Mouse (Mus musculus): ENCODE measurements around the gene Faim2. TPM values are rescaled to one million over a fixed set of nuclear protein-coding genes. Genes with fewer than 3 reads are reported as not detected.

Gene Faim2
- total and polyA plus RNA-seq, 2 experiments, result under 0.01 TPM; not detected in 1

DNA sequence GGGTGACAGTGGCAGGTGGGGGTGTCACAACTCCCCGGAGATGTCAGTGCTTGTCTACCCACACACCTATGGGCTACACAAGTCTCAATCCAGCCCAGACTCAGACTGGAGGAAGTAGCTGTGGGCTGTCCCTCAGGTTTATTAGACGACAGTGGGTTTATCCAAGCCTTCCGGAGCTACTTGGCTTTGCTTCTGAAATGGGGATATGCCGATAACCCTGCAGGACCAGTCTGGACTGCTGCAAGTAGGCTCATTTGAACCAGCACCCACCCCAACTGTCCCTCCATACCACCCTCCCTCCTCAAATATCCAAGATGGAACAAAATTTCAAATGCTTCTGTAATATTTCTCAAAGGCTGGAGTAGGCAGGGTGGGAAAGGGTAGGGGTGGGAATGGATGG, 29.6 kb downstream of the Faim2 start:
- WGBS, result 71% methylated on average over 4 of the region's 4 CpGs

DNA sequence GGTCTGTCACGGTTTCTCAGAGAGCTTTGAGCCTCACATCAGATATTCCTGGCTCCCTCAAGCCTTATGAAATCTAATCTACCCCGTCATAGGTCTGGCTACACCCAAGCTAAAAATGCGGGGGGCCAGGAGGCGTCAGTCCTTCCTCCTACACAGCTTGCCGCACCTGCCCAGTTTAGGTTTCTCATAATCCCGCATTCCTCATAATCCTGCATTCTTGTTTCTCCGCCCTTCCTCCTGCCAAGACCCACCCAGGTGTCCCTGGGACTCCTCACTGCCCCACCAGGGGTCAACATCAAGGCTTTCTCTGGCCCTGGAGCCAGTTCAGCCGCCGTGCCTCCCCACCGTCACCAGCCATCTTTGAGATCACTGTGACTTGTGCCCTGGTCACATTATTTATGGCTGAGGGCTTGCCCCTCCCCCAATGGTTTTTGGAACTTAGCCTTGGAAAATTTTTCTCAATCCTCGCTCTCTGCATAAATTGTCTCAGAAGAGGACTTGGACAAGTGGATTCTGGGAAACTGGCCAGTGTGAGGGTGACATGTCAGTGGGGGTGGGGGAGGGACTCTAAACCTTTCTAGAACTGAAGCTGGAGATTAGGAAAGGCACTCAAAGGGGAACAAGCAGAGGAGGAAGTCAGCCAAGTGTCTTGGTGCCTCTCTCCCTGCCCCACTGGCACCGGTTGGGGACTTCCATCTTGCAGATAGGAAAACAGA, 30.3 kb downstream of the Faim2 start:
- H3K27me3 ChIP-seq (ENCODE audit: control insufficient read depth, insufficient read depth, low read length), result no peaks in the 10 kb centered on the region
- H3K9ac ChIP-seq (ENCODE audit: low read depth, low read length), result peak overlapping the region; percentile 7; the same call in 1 of the 2 replicates
- peak; percentile 34 for DNase-seq (ENCODE audit: extremely low read depth, low read depth, low spot score)
- H3K27ac ChIP-seq (replicated peaks; ENCODE audit: insufficient read depth, low read depth, low read length), result no peak overlapping the region
- H3K79me2 ChIP-seq (ENCODE audit: control insufficient read depth, insufficient read depth, low read length), result no peaks in the 10 kb centered on the region
- H3K36me3 ChIP-seq (ENCODE audit: control insufficient read depth, insufficient read depth, low read length), result no peaks in the 10 kb centered on the region
- 54% methylated on average over 12 of the region's 12 CpGs for WGBS
- TF ChIP-seq POLR2A (IDR thresholded peaks at IDR 0.05; ENCODE audit: extremely low read depth, insufficient read depth, low read length), result no peak
- no peak for TF ChIP-seq CTCF (IDR thresholded peaks at IDR 0.05; ENCODE audit: low read depth, low read length)
- no peak overlapping the region for H3K4me3 ChIP-seq (ENCODE audit: insufficient read depth, low read depth, low read length)
- no peaks in the 10 kb centered on the region; the same call in 1 of the 2 replicates for H3K4me1 ChIP-seq (ENCODE audit: control insufficient read depth, insufficient read depth, low read length)

More for the DNA sequence above, 29.6 kb downstream of the Faim2 start:
- Histone ChIP-seq H3K9ac (ENCODE audit: low read depth, low read length) (no peak overlapping the region), H3K36me3 (ENCODE audit: control insufficient read depth, insufficient read depth, low read length) (no peaks in the 10 kb centered on the region), H3K27ac (replicated peaks; ENCODE audit: insufficient read depth, low read depth, low read length) (no peak overlapping the region), H3K4me1 (ENCODE audit: control insufficient read depth, insufficient read depth, low read length) (no peaks in the 10 kb centered on the region; the same call in 1 of the 2 replicates), H3K27me3 (ENCODE audit: control insufficient read depth, insufficient read depth, low read length) (no peaks in the 10 kb centered on the region), H3K79me2 (ENCODE audit: control insufficient read depth, insufficient read depth, low read length) (no peaks in the 10 kb centered on the region), H3K4me3 (ENCODE audit: insufficient read depth, low read depth, low read length) (no peak overlapping the region)
- no peak for TF ChIP-seq POLR2A (IDR thresholded peaks at IDR 0.05; ENCODE audit: extremely low read depth, insufficient read depth, low read length)
- no peak for TF ChIP-seq CTCF (IDR thresholded peaks at IDR 0.05; ENCODE audit: low read depth, low read length)
- DNase-seq (ENCODE audit: extremely low read depth, low read depth, low spot score), result peak; percentile 5

- Histone ChIP-seq H3K4me1 (ENCODE audit: control insufficient read depth, insufficient read depth, low read length) (no peaks in the 10 kb centered on the region), H3K27me3 (ENCODE audit: control insufficient read depth, insufficient read depth, low read length) (no peaks in the 10 kb centered on the region), H3K4me3 (ENCODE audit: insufficient read depth, low read depth, low read length) (no peak overlapping the region), H3K36me3 (ENCODE audit: control insufficient read depth, insufficient read depth, low read length) (no peaks in the 10 kb centered on the region), H3K79me2 (ENCODE audit: control insufficient read depth, insufficient read depth, low read length) (no peaks in the 10 kb centered on the region), H3K9ac (ENCODE audit: low read depth, low read length) (no peak overlapping the region), H3K27ac (replicated peaks; ENCODE audit: insufficient read depth, low read depth, low read length) (no peak overlapping the region)
- 16% methylated on average over 4 of the region's 4 CpGs for WGBS
- TF ChIP-seq POLR2A (IDR thresholded peaks at IDR 0.05; ENCODE audit: extremely low read depth, insufficient read depth, low read length) (no peak), CTCF (IDR thresholded peaks at IDR 0.05; ENCODE audit: low read depth, low read length) (peak; percentile 51)
- peak; percentile 30 for DNase-seq (ENCODE audit: extremely low read depth, low read depth, low spot score)
Observed at GRCm38 (mm10) chr15:99497061-99497460, 30.9 kb downstream of the Faim2 start.

DNA sequence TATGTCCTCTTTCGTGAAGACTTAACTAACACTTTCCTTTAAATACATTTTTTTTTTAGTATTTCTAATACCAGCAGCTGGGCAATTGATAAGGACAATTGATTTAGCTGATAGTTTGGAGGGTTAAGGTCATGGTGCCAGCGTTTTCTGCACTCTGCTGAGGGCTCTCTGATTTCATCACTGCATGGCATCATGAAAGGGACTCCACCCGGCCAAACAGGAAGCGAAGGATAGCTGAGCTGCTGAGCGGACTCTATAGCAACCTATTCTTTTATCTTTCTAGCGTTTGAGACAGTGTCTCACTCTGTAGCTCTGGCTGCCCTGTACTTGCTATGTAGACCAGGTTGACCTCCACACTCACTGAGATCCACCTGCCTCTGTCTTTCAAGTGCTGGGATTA, 43.2 kb downstream of the Faim2 start:
- Histone ChIP-seq H3K9ac (ENCODE audit: low read depth, low read length) (no peak overlapping the region), H3K36me3 (ENCODE audit: control insufficient read depth, insufficient read depth, low read length) (no peaks in the 10 kb centered on the region), H3K27me3 (ENCODE audit: control insufficient read depth, insufficient read depth, low read length) (no peaks in the 10 kb centered on the region), H3K4me3 (ENCODE audit: insufficient read depth, low read depth, low read length) (no peak overlapping the region), H3K4me1 (ENCODE audit: control insufficient read depth, insufficient read depth, low read length) (no peaks in the 10 kb centered on the region), H3K79me2 (ENCODE audit: control insufficient read depth, insufficient read depth, low read length) (no peaks in the 10 kb centered on the region), H3K27ac (replicated peaks; ENCODE audit: insufficient read depth, low read depth, low read length) (no peak overlapping the region)
- 38% methylated on average over 6 of the region's 6 CpGs for WGBS
- DNase-seq (ENCODE audit: extremely low read depth, low read depth, low spot score), result no peak
- TF ChIP-seq CTCF (IDR thresholded peaks at IDR 0.05; ENCODE audit: low read depth, low read length) (no peak), POLR2A (IDR thresholded peaks at IDR 0.05; ENCODE audit: extremely low read depth, insufficient read depth, low read length) (no peak)

DNA sequence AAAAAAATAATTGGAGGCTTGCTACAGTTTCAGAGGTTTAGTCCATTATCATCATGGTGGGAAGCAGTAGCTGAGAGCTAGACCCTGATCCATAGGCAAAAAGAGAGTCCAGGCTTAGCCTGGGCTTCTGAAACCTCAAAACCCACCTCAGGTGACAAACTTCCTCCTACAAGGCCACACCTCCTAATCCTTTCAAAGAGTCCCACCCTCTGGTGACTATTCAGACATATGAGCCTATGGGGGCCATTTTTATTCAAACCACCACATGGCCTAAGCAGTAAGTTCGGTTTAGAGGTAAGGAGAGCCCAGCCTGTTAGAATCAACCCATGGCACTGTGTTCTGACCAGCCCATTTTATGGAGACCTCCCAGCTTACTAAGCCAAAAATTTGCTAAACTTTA, 52.2 kb downstream of the Faim2 start:
- H3K36me3 ChIP-seq (ENCODE audit: control insufficient read depth, insufficient read depth, low read length), result no peaks in the 10 kb centered on the region
- no peak overlapping the region for H3K9ac ChIP-seq (ENCODE audit: low read depth, low read length)
- TF ChIP-seq POLR2A (IDR thresholded peaks at IDR 0.05; ENCODE audit: extremely low read depth, insufficient read depth, low read length) (no peak), CTCF (IDR thresholded peaks at IDR 0.05; ENCODE audit: low read depth, low read length) (no peak)
- H3K27me3 ChIP-seq (ENCODE audit: control insufficient read depth, insufficient read depth, low read length), result no peaks in the 10 kb centered on the region
- H3K79me2 ChIP-seq (ENCODE audit: control insufficient read depth, insufficient read depth, low read length), result no peaks in the 10 kb centered on the region
- H3K27ac ChIP-seq (replicated peaks; ENCODE audit: insufficient read depth, low read depth, low read length), result no peak overlapping the region
- H3K4me1 ChIP-seq (ENCODE audit: control insufficient read depth, insufficient read depth, low read length), result no peaks in the 10 kb centered on the region; the same call in none of the 2 replicates
- H3K4me3 ChIP-seq (ENCODE audit: insufficient read depth, low read depth, low read length), result no peak overlapping the region
- 82% methylated on average over 1 of the region's 1 CpGs for WGBS
- no peak for DNase-seq (ENCODE audit: extremely low read depth, low read depth, low spot score)

DNA sequence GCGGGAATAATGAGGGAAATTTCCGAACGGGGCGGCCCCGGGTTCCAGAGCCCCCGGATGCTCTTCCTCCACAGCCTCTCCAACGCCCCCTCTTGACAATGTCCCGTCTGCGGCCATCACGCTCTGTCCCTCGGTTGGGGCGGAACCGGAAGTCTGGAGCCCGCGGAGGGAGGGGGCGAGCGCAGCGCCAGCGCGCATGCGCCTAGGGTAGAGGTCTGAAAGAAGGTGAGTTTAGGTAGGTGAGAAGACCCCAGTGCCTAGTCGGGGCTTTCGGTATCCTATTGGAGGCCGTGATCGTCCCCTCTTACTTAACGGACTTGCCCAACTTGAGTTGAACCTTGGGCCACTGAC, 53.4 kb downstream of the Faim2 start, which contains the start of gene Bcdin3d:
Bcdin3d (minus strand) TSS at position 155 of the 351 bp plus-strand sequence.
- Histone ChIP-seq H3K79me2 (ENCODE audit: control insufficient read depth, insufficient read depth, low read length) (no peaks in the 10 kb centered on the region), H3K27ac (replicated peaks; ENCODE audit: insufficient read depth, low read depth, low read length) (peak within 1 kb of the TSS; percentile 22; the same call in 1 of the 2 replicates), H3K9ac (ENCODE audit: low read depth, low read length) (peak within 1 kb of the TSS; percentile 67), H3K36me3 (ENCODE audit: control insufficient read depth, insufficient read depth, low read length) (no peaks in the 10 kb centered on the region), H3K27me3 (ENCODE audit: control insufficient read depth, insufficient read depth, low read length) (no peaks in the 10 kb centered on the region), H3K4me1 (ENCODE audit: control insufficient read depth, insufficient read depth, low read length) (no peaks in the 10 kb centered on the region; the same call in none of the 2 replicates), H3K4me3 (ENCODE audit: insufficient read depth, low read depth, low read length) (peak within 1 kb of the TSS; percentile 71)
- TF ChIP-seq CTCF (IDR thresholded peaks at IDR 0.05; ENCODE audit: low read depth, low read length) (peak; percentile 33; the same call in 1 of the 2 replicates), POLR2A (IDR thresholded peaks at IDR 0.05; ENCODE audit: extremely low read depth, insufficient read depth, low read length) (0 out of 2 replicates have a peak, but pooled peaks have one; percentile 33)
- DNase-seq (ENCODE audit: extremely low read depth, low read depth, low spot score), result peak; percentile 40
- WGBS, result under 1% methylated on average over 26 of the region's 26 CpGs
